Mouse (Mus musculus) forebrain, embryonic 16.5 days (tissue): ENCODE results near the gene Agtpbp1. TPM values are rescaled to one million over a fixed set of nuclear protein-coding genes. Genes with fewer than 3 reads are reported as not detected.
"Not testable (repeated sequence)": the region's sequence is repeated elsewhere in the genome, so short reads cannot be mapped to it uniquely, and the experiment has no call there.

Experiments
- ATAC-seq: fragments of 200-750 bp; cut with Nextera tagmentation; 2 replicates; pipeline ENCODE4 v1.8.0; 2017; ENCODE audit warnings: mild to moderate bottlenecking, moderate library complexity
- H3K27ac ChIP-seq: fragments of 300-500 bp; sonication (generic); 2 replicates; pipeline ENCODE4 v1.5.1; 2014; ENCODE audit warnings: low read length, control low read depth
- H3K27me3 ChIP-seq: fragments of 300-500 bp; sonication (generic); replicated peaks from 2 replicates; pipeline ENCODE4 v1.6.1; 2014; ENCODE audit warnings: low read length; ENCODE audit not compliant: control insufficient read depth, insufficient read depth
- H3K36me3 ChIP-seq: fragments of 300-500 bp; sonication (generic); 2 replicates; pipeline ENCODE4 v1.6.1; 2014; ENCODE audit not compliant: control insufficient read depth, insufficient read depth
- H3K4me1 ChIP-seq: fragments of 300-500 bp; sonication (generic); replicated peaks from 2 replicates; pipeline ENCODE4 v1.6.1; 2014; ENCODE audit warnings: low read length; ENCODE audit not compliant: control insufficient read depth, insufficient read depth
- H3K4me2 ChIP-seq: fragments of 300-500 bp; sonication (generic); 2 replicates; pipeline ENCODE4 v1.6.1; 2014; ENCODE audit warnings: mild to moderate bottlenecking, low read length, control low read depth
- H3K4me3 ChIP-seq: fragments of 300-500 bp; sonication (generic); replicated peaks from 2 replicates; pipeline ENCODE4 v1.5.1; 2014; ENCODE audit warnings: mild to moderate bottlenecking, low read length, control low read depth
- H3K9ac ChIP-seq: fragments of 300-500 bp; sonication (generic); replicated peaks from 2 replicates; pipeline ENCODE4 v1.6.1; 2014; ENCODE audit warnings: low read depth, low read length, control low read depth
- H3K9me3 ChIP-seq: fragments of 300-500 bp; sonication (generic); 2 replicates; pipeline ENCODE4 v1.6.1; 2016; ENCODE audit warnings: low read length; ENCODE audit not compliant: control insufficient read depth
- WGBS: fragments of 180-500 bp; shearing (Covaris S2); extraction: QIAGEN DNeasy Blood & Tissue Kit; methylation state at CpG from one replicate; pipeline ENCODE4 v1.1.7; 2014; 5-methylcytosine and 5-hydroxymethylcytosine counted together
- polyA plus RNA-seq: library from polyadenylated mRNA; unstranded; fragments of >200 nt; fragmentation: Nextera tagmentation; extraction: Ambion mirVana; gene quantifications from 2 replicates; pipeline ENCODE4 v1.2.1, GENCODE M21; 2015

Gene Agtpbp1
- polyA plus RNA-seq, 1 experiment from 2014 or later = 56.1 TPM

- Histone ChIP-seq H3K9ac (no peak overlapping the region), H3K9me3 (no peaks in the 10 kb centered on the region), H3K4me3 (no peak overlapping the region), H3K4me2 (no peak overlapping the region), H3K36me3 (no peaks in the 10 kb centered on the region), H3K4me1 (peaks cover 4% of the 10 kb centered on the region; the same call in 1 of the 2 replicates), H3K27me3 (no peaks in the 10 kb centered on the region), H3K27ac (no peak overlapping the region)
- 94% methylated on average over 5 of the region's 5 CpGs for WGBS
- no peak for ATAC-seq
These were observed 98.8 kb downstream of the Agtpbp1 start for GRCm38 (mm10) chr13:59486243-59486642.

- no peak for ATAC-seq
- Histone ChIP-seq H3K4me1 (peaks cover 4% of the 10 kb centered on the region; the same call in 1 of the 2 replicates), H3K36me3 (no peaks in the 10 kb centered on the region), H3K27ac (no peak overlapping the region), H3K4me2 (no peak overlapping the region), H3K9ac (no peak overlapping the region), H3K27me3 (no peaks in the 10 kb centered on the region), H3K9me3 (no peaks in the 10 kb centered on the region), H3K4me3 (no peak overlapping the region)
- WGBS = 88% methylated on average over 7 of the region's 7 CpGs
These were observed 99.6 kb downstream of the Agtpbp1 start for GRCm38 (mm10) chr13:59485456-59485855.

- H3K27ac ChIP-seq = no peak overlapping the region
- no peak overlapping the region for H3K9ac ChIP-seq
- WGBS = 93% methylated on average over 4 of the region's 4 CpGs
- peaks cover 6% of the 10 kb centered on the region; the same call in 1 of the 2 replicates for H3K36me3 ChIP-seq
- no peak for ATAC-seq
- no peaks in the 10 kb centered on the region for H3K9me3 ChIP-seq
- H3K4me1 ChIP-seq = no peaks in the 10 kb centered on the region
- H3K4me2 ChIP-seq = no peak overlapping the region
- H3K4me3 ChIP-seq = no peak overlapping the region
- H3K27me3 ChIP-seq = no peaks in the 10 kb centered on the region
These were observed 103.6 kb downstream of the Agtpbp1 start for GRCm38 (mm10) chr13:59481484-59481855.

DNA sequence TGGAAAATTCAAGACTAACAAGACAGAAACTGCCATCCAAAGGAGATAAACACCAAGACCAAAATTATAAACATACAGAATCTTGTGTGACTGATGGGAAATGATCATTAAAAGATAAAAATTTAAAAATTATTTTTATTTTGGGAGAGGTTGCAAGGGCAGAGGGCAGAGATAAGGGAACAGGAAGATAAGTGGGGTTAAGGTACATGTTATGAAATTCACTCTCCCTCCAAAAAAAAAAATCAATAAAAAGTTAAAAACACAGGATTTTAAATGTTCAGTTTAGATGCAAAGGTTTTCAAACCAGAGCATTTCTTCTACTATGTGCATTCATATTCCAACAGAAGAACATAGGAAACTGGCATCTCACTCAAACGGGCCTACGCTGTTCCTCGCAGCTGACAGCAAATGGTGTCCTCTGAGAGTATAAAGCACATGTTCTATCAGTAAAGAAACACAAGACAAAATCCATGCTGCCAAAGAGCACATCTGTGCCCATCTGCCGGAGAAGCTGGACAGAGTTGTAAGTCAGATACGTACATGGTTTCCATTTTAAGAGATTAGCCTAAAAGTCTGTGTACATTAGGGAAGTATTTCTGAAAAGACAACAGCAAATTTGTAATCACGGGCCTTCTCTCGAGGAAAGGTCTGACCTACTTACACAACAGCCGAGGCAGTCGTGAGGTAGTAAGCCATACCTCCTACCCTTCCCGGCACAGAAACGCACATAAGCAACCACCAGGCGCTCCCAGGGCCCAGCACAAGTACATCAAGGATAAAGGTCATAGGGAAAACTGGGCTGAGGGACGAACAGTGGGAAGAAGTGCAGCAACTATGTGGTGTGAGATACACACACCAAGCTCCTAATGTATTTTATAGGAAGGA is 104.2 kb downstream of the Agtpbp1 start:
- no peaks in the 10 kb centered on the region for H3K27me3 ChIP-seq
- no peak overlapping the region for H3K4me2 ChIP-seq
- WGBS = 94% methylated on average over 13 of the region's 13 CpGs
- no peak for ATAC-seq
- peaks cover 7% of the 10 kb centered on the region; the same call in 1 of the 2 replicates for H3K36me3 ChIP-seq
- no peak overlapping the region for H3K4me3 ChIP-seq
- H3K9me3 ChIP-seq = no peaks in the 10 kb centered on the region
- no peak overlapping the region for H3K27ac ChIP-seq
- no peaks in the 10 kb centered on the region for H3K4me1 ChIP-seq
- no peak overlapping the region for H3K9ac ChIP-seq

GRCm38 (mm10) chr13:59477928-59478327 is 107.1 kb downstream of the Agtpbp1 start:
- H3K4me3 ChIP-seq, H3K27ac ChIP-seq, H3K36me3 ChIP-seq, H3K27me3 ChIP-seq, H3K9ac ChIP-seq, H3K9me3 ChIP-seq, H3K4me1 ChIP-seq, H3K4me2 ChIP-seq, ATAC-seq: not testable (repeated sequence)
- WGBS = 87% methylated on average over 7 of the region's 7 CpGs

GRCm38 (mm10) chr13:59477451-59477850 is 107.6 kb downstream of the Agtpbp1 start:
- Histone ChIP-seq H3K4me2 (no peak overlapping the region), H3K27me3 (no peaks in the 10 kb centered on the region), H3K9ac (no peak overlapping the region), H3K4me3 (no peak overlapping the region), H3K27ac (no peak overlapping the region), H3K4me1 (no peaks in the 10 kb centered on the region), H3K36me3 (peaks cover 10% of the 10 kb centered on the region; the same call in 1 of the 2 replicates), H3K9me3 (no peaks in the 10 kb centered on the region)
- 89% methylated on average over 14 of the region's 14 CpGs for WGBS
- ATAC-seq = no peak

GRCm38 (mm10) chr13:59474973-59475372 is 110.1 kb downstream of the Agtpbp1 start:
- no peaks in the 10 kb centered on the region for H3K4me1 ChIP-seq
- no peak overlapping the region for H3K4me2 ChIP-seq
- no peak for ATAC-seq
- no peak overlapping the region for H3K9ac ChIP-seq
- peaks cover 10% of the 10 kb centered on the region; the same call in 1 of the 2 replicates for H3K36me3 ChIP-seq
- H3K27me3 ChIP-seq = no peaks in the 10 kb centered on the region
- no peak overlapping the region for H3K27ac ChIP-seq
- WGBS = 39% methylated on average over 8 of the region's 8 CpGs
- H3K4me3 ChIP-seq = no peak overlapping the region
- H3K9me3 ChIP-seq = no peaks in the 10 kb centered on the region

GRCm38 (mm10) chr13:59473341-59473740 is 111.7 kb downstream of the Agtpbp1 start:
- H3K27me3 ChIP-seq = no peaks in the 10 kb centered on the region
- H3K36me3 ChIP-seq = peaks cover 10% of the 10 kb centered on the region; the same call in 1 of the 2 replicates
- no peak overlapping the region for H3K4me2 ChIP-seq
- no peaks in the 10 kb centered on the region for H3K9me3 ChIP-seq
- ATAC-seq = no peak
- H3K9ac ChIP-seq = no peak overlapping the region
- H3K4me3 ChIP-seq = no peak overlapping the region
- H3K4me1 ChIP-seq = peaks cover under 1% of the 10 kb centered on the region; the same call in 1 of the 2 replicates
- WGBS = 88% methylated on average over 10 of the region's 10 CpGs
- H3K27ac ChIP-seq = no peak overlapping the region

- Histone ChIP-seq H3K9me3 (no peaks in the 10 kb centered on the region), H3K36me3 (peaks cover 7% of the 10 kb centered on the region; the same call in 1 of the 2 replicates), H3K4me1 (peaks cover 12% of the 10 kb centered on the region), H3K9ac (no peak overlapping the region), H3K4me2 (no peak overlapping the region), H3K4me3 (no peak overlapping the region), H3K27ac (no peak overlapping the region), H3K27me3 (no peaks in the 10 kb centered on the region)
- 82% methylated on average over 5 of the region's 5 CpGs for WGBS
- no peak for ATAC-seq
These were observed 112.8 kb downstream of the Agtpbp1 start for GRCm38 (mm10) chr13:59472222-59472621.
